Mouse (Mus musculus): ENCODE measurements around the gene Adrm1.

Gene Adrm1

GRCm38 (mm10) chr2:180218677-180219076 is 47.4 kb downstream of the Adrm1 start:
- DNase-seq (ENCODE audit: low read depth): peak; percentile 37

DNA sequence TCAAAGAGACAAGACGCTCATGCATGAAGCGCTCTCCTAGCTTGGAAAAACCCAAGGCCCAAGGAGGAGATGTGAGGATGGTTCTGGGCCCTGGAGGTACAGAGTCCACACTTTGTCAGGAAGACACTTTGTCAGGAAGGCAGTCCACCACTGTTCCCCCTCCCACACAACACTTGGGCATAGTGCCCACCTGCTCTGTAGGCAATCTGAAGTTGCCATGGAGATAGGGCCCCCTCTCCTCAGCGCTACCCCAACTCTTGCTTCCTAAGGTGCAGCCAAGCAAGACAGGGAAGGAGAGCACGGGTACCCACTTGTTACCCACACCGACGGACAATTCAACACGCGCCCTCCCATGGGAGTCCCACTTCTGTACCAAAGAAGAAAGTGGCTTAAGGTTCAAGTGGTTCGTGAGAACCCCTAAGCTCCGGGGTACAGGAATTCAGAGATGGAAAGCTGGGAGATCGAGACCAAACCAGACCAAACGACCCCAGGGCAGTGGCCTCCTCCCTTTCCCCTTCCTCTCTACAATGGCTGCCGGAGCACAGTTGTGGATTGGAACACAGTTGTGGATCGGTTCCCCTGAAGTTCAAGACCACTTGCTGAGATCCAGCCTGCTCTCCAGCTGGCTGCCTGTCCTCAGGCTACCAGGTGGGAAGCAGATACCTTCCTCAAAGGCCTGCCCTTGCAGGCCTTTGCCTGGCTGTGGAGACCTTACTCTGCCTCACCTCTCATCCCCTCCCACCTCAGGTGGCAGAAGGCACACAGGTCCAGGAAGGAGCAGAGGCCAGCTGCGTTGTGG is 48.1 kb downstream of the Adrm1 start:
- no peak for DNase-seq (ENCODE audit: low read depth)

GRCm38 (mm10) chr2:180220165-180220564 is 48.9 kb downstream of the Adrm1 start:
- no peak for DNase-seq (ENCODE audit: low read depth)

DNA sequence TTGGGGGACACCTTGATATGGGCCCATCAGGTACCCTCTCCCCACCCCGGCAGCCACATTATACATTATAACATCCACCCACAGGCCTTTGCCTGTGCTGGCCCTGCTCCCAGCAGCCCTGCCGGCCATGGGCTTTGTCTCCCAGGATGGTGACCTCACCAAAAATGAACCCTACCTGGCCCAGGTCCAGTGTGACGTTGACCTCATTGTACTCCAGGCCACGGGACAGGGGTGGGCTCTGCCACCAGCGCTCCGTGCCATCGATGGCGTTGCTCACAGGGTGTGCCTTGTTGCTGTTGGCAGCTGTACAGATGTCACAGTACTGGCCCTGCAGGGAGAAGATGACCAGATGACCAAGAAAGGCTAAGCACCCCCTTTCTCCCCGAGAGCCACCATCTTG is 49.8 kb downstream of the Adrm1 start:
- no peak for DNase-seq (ENCODE audit: low read depth)

DNA sequence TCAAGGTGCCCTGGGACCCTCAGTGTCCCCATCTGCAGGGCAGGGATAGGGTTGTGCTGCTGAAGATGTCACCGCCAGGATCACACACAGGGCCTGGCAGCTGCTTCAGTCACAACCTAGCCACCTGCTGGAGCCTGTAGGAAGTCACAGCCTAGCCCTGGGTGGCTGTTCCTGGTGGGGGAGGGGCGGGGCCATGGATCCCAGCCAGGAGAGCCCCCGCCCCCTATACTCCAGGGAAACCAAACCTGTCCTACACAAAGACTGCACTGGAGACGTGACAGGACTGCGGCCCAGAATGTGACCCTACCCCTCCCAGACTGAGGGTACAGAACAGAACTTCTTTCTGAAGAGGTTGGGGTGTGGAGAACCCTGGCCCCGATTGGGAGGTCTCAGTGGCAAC is 51.0 kb downstream of the Adrm1 start:
- DNase-seq (ENCODE audit: low read depth): no peak

- DNase-seq (ENCODE audit: low read depth): no peak
Observed at GRCm38 (mm10) chr2:180224647-180225043, 53.4 kb downstream of the Adrm1 start.

DNA sequence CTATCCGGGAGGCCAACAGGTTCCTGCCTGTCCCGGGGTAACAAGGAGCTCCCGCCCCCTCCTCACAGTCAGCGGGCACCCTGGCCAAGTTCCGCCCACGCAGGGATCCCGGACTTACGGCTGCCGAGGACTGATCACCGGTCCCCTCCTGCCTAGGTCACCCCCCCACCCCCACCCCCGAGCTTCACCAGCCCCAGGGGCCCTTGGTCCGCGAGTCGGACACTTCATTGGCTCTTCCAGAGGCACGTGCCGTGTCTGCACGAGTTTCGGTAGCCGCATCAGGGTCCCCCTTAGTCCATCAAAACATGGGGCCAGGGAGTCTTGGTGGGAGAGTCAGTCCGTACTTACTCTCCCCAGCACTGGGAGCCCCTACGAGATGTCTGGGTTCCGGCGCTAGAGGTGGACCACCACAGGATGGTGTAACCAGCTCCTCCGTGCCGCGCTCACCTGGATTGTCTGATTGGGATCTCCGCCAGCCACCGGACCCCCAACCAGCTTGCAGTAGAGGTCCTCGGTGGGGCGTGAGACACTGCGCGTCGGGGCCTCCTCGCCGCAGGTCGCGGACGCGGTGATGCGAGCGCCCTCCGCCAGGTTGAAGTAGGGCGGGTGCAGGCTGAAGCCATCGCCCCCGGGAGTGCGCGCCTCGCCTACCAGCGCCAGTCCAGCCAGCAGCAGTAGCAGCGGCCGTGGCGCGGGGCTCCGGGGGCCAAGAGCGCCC is 53.9 kb downstream of the Adrm1 start:
- no peak for DNase-seq (ENCODE audit: low read depth)
